Mouse (Mus musculus) heart, adult 2 months (tissue): ENCODE data around the gene Acsf3. TPM values are rescaled to one million over a fixed set of nuclear protein-coding genes. Genes with fewer than 3 reads are reported as not detected.

Experiments
- DNase-seq, 2 experiments: peaks; one replicate each; pipeline ENCODE4 v3.0.0; 2021
- H3K27ac ChIP-seq: fragments of 200-600 bp; 2 replicates; pipeline ENCODE4 v1.8.1; 2022
- H3K27me3 ChIP-seq: fragments of 200-500 bp; 2 replicates; pipeline ENCODE4 v1.6.1; 2012; ENCODE audit warnings: mild to moderate bottlenecking, low read length, inconsistent platforms, mixed read lengths; ENCODE audit not compliant: control insufficient read depth, insufficient read depth
- H3K36me3 ChIP-seq: fragments of 200-500 bp; 2 replicates; pipeline ENCODE4 v1.6.1; 2012; ENCODE audit warnings: low read length, inconsistent platforms; ENCODE audit not compliant: control insufficient read depth, insufficient read depth
- H3K4me1 ChIP-seq: fragments of 200-500 bp; 2 replicates; pipeline ENCODE4 v1.6.1; 2011; ENCODE audit warnings: low read length; ENCODE audit not compliant: control insufficient read depth, insufficient read depth
- H3K4me3 ChIP-seq: fragments of 200-600 bp; 2 replicates; pipeline ENCODE4 v1.8.1; 2022
- H3K79me2 ChIP-seq: fragments of 200-500 bp; replicated peaks from 2 replicates; pipeline ENCODE4 v1.6.1; 2012; ENCODE audit warnings: mild to moderate bottlenecking, inconsistent platforms, low read length, moderate library complexity, mixed read lengths; ENCODE audit not compliant: control insufficient read depth, insufficient read depth
- H3K9ac ChIP-seq: fragments of 200-500 bp; 2 replicates; pipeline ENCODE4 v1.6.1; 2012; ENCODE audit warnings: low read depth, mild to moderate bottlenecking, control low read depth, inconsistent platforms, low read length, mixed read lengths
- CTCF ChIP-seq: fragments of 200-600 bp; IDR thresholded peaks from 2 replicates; pipeline ENCODE4 v1.8.1; 2022; ENCODE audit warnings: antibody characterized with exemption, mild to moderate bottlenecking, moderate library complexity
- EP300 ChIP-seq: fragments of 200-500 bp; IDR thresholded peaks from 2 replicates; pipeline ENCODE4 v1.6.1; 2011; ENCODE audit warnings: low read depth, low read length, control low read depth; ENCODE audit not compliant: insufficient read depth
- POLR2A ChIP-seq: fragments of 200-500 bp; IDR thresholded peaks from 2 replicates; pipeline ENCODE4 v1.6.1; 2011; ENCODE audit warnings: mild to moderate bottlenecking, low read depth, low read length, control low read depth; ENCODE audit not compliant: insufficient read depth
- WGBS: fragments of 180-500 bp; shearing (Covaris S2); methylation state at CpG from one replicate; pipeline ENCODE4 v1.1.7; 2018; 5-methylcytosine and 5-hydroxymethylcytosine counted together
- intact Hi-C: fragments of 180-260 bp; cut with DNase I; formaldehyde crosslinking; loops from one replicate; pipeline ENCODE4 v1.15.1; 2025
- polyA plus RNA-seq: library from polyadenylated mRNA; depleted of rRNA; stranded (reverse); fragments of >200 nt; gene quantifications from 2 replicates; pipeline ENCODE4 v1.2.3, GENCODE M21; 2012
- total RNA-seq, 2 experiments: library from RNA; stranded (reverse); gene quantifications; 2 replicates each; pipeline ENCODE4 v1.2.3; 2021

Gene Acsf3
- total and polyA plus RNA-seq, 3 experiments: 25.1 to 29.6 (median 25.6) TPM

- Histone ChIP-seq H3K36me3 (no peaks in the 10 kb centered on the region), H3K4me3 (no peak overlapping the region), H3K27ac (no peak overlapping the region), H3K9ac (no peak overlapping the region), H3K27me3 (no peaks in the 10 kb centered on the region), H3K4me1 (peaks cover 5% of the 10 kb centered on the region), H3K79me2 (no peaks in the 10 kb centered on the region)
- intact Hi-C loops: no loop called here
- no peak for TF ChIP-seq POLR2A
- no peak for TF ChIP-seq CTCF
- no peak for TF ChIP-seq EP300
- DNase-seq: peak in 1 of 2 experiments; percentile 36
- 9% methylated on average over 19 of the region's 19 CpGs for WGBS
Measured at GRCm38 (mm10) chr8:122735542-122736473, 39.5 kb upstream of the Acsf3 start.

- WGBS: 81% methylated on average over 11 of the region's 11 CpGs
Measured at GRCm38 (mm10) chr8:122736623-122737022, 38.7 kb upstream of the Acsf3 start.

GRCm38 (mm10) chr8:122737071-122737470 is 38.2 kb upstream of the Acsf3 start:
- WGBS: 68% methylated on average over 4 of the region's 4 CpGs
- no peak for DNase-seq
- Histone ChIP-seq H3K4me1 (peaks cover 5% of the 10 kb centered on the region), H3K4me3 (no peak overlapping the region), H3K79me2 (no peaks in the 10 kb centered on the region), H3K36me3 (no peaks in the 10 kb centered on the region), H3K27ac (no peak overlapping the region), H3K9ac (no peak overlapping the region), H3K27me3 (no peaks in the 10 kb centered on the region)
- TF ChIP-seq CTCF (no peak), POLR2A (no peak), EP300 (no peak)
- intact Hi-C loops: no loop called here

More at GRCm38 (mm10) chr8:122736623-122737022, 38.7 kb upstream of the Acsf3 start:
- no peaks in the 10 kb centered on the region for H3K27me3 ChIP-seq
- TF ChIP-seq EP300: no peak
- TF ChIP-seq CTCF: no peak
- TF ChIP-seq POLR2A: no peak
- intact Hi-C loops: no loop called here
- no peak overlapping the region for H3K4me3 ChIP-seq
- H3K27ac ChIP-seq: no peak overlapping the region
- H3K79me2 ChIP-seq: no peaks in the 10 kb centered on the region
- peaks cover 5% of the 10 kb centered on the region for H3K4me1 ChIP-seq
- no peak for DNase-seq
- H3K36me3 ChIP-seq: no peaks in the 10 kb centered on the region
- no peak overlapping the region for H3K9ac ChIP-seq

- no peaks in the 10 kb centered on the region for H3K79me2 ChIP-seq
- H3K27ac ChIP-seq: no peak overlapping the region
- no peak for TF ChIP-seq POLR2A
- no peak for TF ChIP-seq CTCF
- TF ChIP-seq EP300: no peak
- peaks cover 5% of the 10 kb centered on the region for H3K4me1 ChIP-seq
- H3K36me3 ChIP-seq: no peaks in the 10 kb centered on the region
- intact Hi-C loops: no loop called here
- H3K9ac ChIP-seq: no peak overlapping the region
- DNase-seq: no peak
- 87% methylated on average over 6 of the region's 6 CpGs for WGBS
- no peaks in the 10 kb centered on the region for H3K27me3 ChIP-seq
- no peak overlapping the region for H3K4me3 ChIP-seq
Measured at GRCm38 (mm10) chr8:122737886-122738285, 37.4 kb upstream of the Acsf3 start.

- no peak overlapping the region for H3K9ac ChIP-seq
- no peaks in the 10 kb centered on the region for H3K79me2 ChIP-seq
- no peak overlapping the region for H3K27ac ChIP-seq
- intact Hi-C loops: no loop called here
- H3K4me1 ChIP-seq: peaks cover 5% of the 10 kb centered on the region
- 49% methylated on average over 11 of the region's 11 CpGs for WGBS
- no peak overlapping the region for H3K4me3 ChIP-seq
- TF ChIP-seq CTCF (no peak), POLR2A (no peak), EP300 (no peak)
- no peaks in the 10 kb centered on the region for H3K27me3 ChIP-seq
- DNase-seq: peak in 1 of 2 experiments; percentile 58
- no peaks in the 10 kb centered on the region for H3K36me3 ChIP-seq
Measured at GRCm38 (mm10) chr8:122739102-122739725, 36.1 kb upstream of the Acsf3 start.

GRCm38 (mm10) chr8:122742471-122742870 is 32.8 kb upstream of the Acsf3 start:
- peaks cover 3% of the 10 kb centered on the region; the same call in 1 of the 2 replicates for H3K27me3 ChIP-seq
- intact Hi-C loops: no loop called here

More at GRCm38 (mm10) chr8:122742471-122742870, 32.8 kb upstream of the Acsf3 start:
- Histone ChIP-seq H3K9ac (no peak overlapping the region), H3K79me2 (no peaks in the 10 kb centered on the region), H3K36me3 (no peaks in the 10 kb centered on the region), H3K4me3 (no peak overlapping the region), H3K27ac (no peak overlapping the region), H3K4me1 (no peaks in the 10 kb centered on the region)
- TF ChIP-seq EP300 (no peak), CTCF (no peak)
- 33% methylated on average over 19 of the region's 19 CpGs for WGBS
- no peak for DNase-seq
